Mouse (Mus musculus) c-Kit-positive CD71-positive TER-119-negative erythroid progenitor cells, embryonic 14.5 days (primary cell): ENCODE data around the gene Rab17.

ENCODE experiments used
- DNase-seq: peaks from one replicate; pipeline ENCODE4 v3.0.0-alpha.2; 2013; ENCODE audit warnings: low read depth

Rab17 gene

DNA sequence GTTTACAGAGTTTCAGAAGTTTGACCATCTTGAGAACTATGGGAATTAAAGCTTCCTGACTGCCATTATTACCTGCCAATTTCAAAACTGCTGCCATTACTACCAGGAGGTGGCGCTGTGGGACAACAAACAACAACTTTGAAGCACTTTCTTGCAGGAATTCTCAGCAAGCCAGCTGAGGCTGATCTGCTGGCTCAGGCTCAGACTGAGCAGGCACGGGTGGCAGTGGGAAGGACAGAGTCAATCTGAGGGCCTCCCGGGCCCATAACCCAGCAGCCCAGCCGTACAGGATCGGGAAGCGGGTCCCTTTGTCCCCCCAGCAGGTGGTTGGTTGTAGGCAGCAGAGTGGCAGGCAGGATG is 40.9 kb downstream of the Rab17 start:
- peak; percentile 68 for DNase-seq

DNA sequence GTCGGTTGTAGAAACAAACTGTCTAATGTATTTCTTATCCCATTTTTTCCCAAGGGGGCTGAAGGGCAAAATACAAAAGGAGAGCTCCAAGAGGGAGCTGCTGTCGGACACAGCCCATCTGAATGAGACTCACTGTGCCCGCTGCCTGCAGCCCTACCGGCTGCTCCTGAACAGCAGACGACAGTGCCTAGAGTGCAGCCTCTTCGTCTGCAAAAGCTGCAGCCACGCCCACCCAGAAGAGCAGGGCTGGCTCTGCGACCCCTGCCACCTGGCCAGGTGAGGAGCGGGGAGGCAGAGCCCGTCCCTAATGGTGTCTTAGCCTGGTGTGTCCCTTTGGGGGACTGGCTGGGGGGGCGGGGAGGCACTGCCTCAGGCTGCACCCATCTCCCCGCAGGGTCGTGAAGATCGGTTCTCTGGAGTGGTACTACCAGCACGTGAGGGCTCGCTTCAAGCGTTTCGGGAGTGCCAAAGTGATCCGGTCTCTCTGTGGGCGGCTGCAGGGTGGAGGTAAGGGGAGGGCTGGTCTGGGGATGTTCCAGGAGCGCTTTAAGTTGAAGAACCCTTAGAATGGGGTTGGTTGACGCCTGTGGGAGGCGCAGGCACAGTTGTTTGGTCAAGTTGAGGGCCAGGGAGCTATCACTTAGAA is 41.4 kb downstream of the Rab17 start:
- no peak for DNase-seq

- no peak for DNase-seq
Observed at GRCm38 (mm10) chr1:90927308-90927707, 42.2 kb downstream of the Rab17 start.

DNA sequence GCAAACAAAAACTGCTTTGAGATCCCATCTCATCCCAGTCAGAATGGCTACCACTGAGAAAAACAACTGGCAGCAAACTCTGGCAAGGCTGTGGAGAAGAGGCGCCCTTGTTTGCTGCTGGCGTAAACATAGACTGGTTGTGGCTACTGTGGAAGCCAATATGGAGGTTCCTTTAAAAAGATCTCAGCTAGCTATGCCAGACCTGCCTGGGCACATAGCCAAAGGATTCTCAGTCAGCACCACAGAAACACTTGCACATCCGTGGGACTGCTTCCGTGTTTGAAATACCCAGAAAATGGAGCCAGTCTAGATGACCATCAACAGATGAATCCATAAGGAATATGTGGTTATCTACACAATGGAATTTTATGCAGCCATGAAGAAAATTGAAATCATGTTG is 43.4 kb downstream of the Rab17 start:
- no peak for DNase-seq

DNA sequence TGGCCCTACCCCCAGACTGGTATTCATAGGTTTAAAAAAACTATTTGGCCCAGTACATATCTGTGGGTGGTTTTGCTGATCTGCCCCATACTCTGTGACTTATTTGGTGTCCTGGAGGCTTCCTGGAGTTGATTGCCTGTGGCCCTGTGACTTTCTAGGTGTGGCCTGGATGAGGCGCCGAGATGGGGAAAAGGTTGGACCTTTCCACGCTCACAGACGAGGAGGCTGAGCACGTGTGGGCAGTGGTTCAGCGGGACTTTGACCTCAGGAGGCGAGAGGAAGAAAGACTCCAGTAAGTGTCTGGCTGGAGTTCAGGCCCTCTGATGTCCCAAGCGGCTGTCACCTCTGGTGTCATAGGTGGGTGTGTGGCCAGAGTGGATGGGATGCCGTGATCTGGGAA is 47.8 kb downstream of the Rab17 start:
- no peak for DNase-seq

- DNase-seq: no peak
Observed at GRCm38 (mm10) chr1:90917509-90917908, 52.0 kb downstream of the Rab17 start.

- no peak for DNase-seq
Observed at GRCm38 (mm10) chr1:90914948-90915569, 54.4 kb downstream of the Rab17 start, which contains the start of gene Mlph. Gene Mlph, plus strand, starts transcription at chr1:90915085.

DNA sequence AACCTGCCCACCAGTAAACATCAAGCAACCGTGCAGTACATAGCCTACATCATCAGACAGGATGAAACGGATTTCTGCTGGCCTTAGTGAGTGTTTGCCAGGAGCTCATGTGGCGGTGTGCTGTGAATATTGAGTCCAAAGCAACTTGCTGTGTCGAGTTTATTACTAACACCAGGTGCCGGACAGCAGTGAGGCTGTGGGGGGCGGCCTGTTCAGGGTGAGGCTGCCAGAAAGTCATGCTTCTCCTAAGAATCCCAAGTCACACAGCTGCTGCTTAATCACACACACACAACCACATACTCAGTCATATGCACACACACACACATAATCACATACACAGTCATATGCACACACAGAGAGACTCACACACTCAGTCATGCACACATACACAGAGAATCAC is 56.2 kb downstream of the Rab17 start:
- no peak for DNase-seq

DNA sequence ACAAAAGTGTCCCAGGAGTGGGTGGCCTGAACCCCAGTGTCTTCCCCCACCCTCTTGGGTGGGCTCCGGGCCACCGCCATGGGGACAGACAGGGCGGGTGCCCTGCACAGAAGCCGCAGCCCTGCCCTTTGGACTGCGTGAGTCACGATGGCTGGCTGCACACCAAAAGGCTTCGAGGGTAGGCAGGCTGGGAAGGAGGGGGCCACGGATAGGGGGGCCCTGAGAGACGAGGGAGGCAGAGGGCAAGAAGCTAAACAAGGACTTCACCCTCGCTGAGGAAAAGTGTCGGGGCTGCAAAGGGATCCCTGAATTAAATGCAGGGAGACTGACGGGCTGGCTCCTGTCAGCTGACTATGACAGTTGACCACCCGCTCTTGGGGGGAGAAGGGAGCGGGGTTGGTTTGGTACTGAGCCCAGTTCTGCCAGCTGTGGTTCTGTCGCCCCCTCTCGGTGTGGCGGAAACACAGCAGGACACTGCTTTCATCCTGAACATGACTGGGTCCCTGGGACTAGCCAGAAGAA is 59.8 kb downstream of the Rab17 start:
- no peak for DNase-seq

DNA sequence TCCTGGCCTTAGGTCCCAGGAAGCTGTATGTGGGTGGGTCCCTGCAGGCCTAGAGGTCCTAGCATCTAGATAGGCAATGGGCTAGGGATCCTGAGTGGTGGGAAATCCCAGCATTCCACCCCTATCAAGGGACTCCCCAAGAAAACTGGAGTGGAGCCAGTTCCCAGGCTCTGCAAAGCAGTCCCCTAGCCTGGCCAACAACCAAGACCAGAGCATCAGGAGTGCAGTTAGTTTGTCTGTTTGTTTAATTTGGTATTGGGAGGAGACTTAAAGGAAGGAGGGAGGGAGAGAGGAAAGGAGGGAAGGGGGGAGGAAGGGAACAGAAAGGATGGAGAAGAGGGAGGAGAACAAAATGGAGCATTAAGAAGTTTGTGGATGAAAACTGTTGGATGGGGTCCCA is 60.3 kb downstream of the Rab17 start:
- no peak for DNase-seq
